In the genomic region with DNA sequence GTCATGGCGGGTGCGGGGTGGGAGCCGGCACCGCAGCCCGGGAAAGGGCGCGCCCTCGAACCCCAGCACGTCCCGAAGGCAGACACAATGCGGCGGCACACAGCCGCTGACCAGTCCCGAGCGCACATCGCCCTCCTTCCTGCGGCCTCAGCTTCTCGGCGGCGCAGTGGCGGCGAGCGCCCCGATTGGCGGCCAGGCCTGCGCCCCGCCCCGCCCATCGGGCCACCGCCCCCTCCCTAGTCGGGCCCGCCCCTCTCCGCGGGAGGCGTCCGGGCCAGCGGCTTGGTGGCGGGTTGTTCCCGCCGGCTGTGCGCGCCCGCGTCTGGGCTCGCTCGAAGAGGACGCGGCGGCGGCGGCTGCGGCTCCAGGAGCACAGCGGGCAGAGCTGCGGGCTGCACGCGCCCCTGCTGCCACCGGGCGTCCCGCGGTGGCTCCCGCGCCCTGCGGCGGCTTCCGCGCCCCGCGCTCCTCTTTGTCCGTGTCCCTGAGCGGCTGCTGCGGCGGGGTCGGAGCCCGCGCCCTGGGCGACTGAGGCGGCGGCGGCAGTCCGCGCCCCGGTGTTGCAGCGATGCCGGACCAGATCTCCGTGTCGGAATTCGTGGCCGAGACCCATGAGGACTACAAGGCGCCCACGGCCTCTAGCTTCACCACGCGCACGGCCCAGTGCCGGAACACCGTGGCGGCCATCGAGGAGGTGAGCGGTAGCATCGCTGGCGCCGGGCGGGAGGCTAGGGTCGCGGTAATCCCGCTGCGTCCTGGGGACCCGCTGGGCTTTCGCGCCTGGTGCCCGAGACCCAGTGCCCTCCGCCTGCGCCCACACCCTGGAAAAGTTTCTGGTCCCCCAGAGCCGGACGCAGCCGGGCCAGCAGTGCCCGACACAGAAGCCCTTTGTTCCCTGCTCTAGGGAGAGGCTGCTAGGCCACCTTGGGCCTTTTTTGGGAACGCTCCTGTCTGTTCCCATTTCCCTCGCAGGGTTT, we compare ENCODE assay signal across 8 mouse cellular contexts.
DNase-seq lines count a peak whose midpoint lies in the region; ATAC-seq and TF ChIP-seq lines count a peak whose summit lies in the region.

No protein-coding gene starts in this region.

- H3K9me3 ChIP-seq in heart, embryonic 13.5 days = no peaks in the 10 kb centered on the region
- H3K9me3 ChIP-seq in kidney, postnatal 0 days (replicated peaks; ENCODE audit: low read length) = no peaks in the 10 kb centered on the region
- no peaks in the 10 kb centered on the region for H3K9me3 ChIP-seq in liver, embryonic 13.5 days (replicated peaks)
- H3K9me3 ChIP-seq in stomach, embryonic 14.5 days (ENCODE audit: control insufficient read depth, low read depth, low read length) = no peaks in the 10 kb centered on the region

- WGBS in heart, embryonic 13.5 days = under 1% methylated on average over 96 of the region's 118 CpGs
- WGBS in kidney, postnatal 0 days = under 1% methylated on average over 104 of the region's 118 CpGs
- WGBS in liver, embryonic 13.5 days (ENCODE audit: insufficient replicate concordance) = under 1% methylated on average over 109 of the region's 118 CpGs
- WGBS in stomach, embryonic 14.5 days = under 1% methylated on average over 95 of the region's 118 CpGs

- H3K36me3 ChIP-seq in heart, embryonic 13.5 days = no peaks in the 10 kb centered on the region
- no peaks in the 10 kb centered on the region for H3K36me3 ChIP-seq in kidney, postnatal 0 days (ENCODE audit: insufficient read depth, low read length)
- H3K36me3 ChIP-seq in liver, embryonic 13.5 days = no peaks in the 10 kb centered on the region
- H3K36me3 ChIP-seq in stomach, embryonic 14.5 days (ENCODE audit: control insufficient read depth, insufficient read depth, low read length) = no peaks in the 10 kb centered on the region

- no peaks in the 10 kb centered on the region for H3K27me3 ChIP-seq in heart, embryonic 13.5 days (replicated peaks)
- no peaks in the 10 kb centered on the region for H3K27me3 ChIP-seq in kidney, postnatal 0 days (ENCODE audit: insufficient read depth, low read length)
- H3K27me3 ChIP-seq in liver, embryonic 13.5 days = peaks cover 25% of the 10 kb centered on the region
- H3K27me3 ChIP-seq in stomach, embryonic 14.5 days (ENCODE audit: control insufficient read depth, insufficient read depth, low read length) = no peaks in the 10 kb centered on the region

- H3K4me3 ChIP-seq in heart, embryonic 13.5 days = peak overlapping the region; percentile 80
- H3K4me3 ChIP-seq in kidney, postnatal 0 days (replicated peaks; ENCODE audit: low read depth, low read length) = peak overlapping the region; percentile 57
- peak overlapping the region; percentile 70 for H3K4me3 ChIP-seq in liver, embryonic 13.5 days (replicated peaks)
- peak overlapping the region; percentile 64 for H3K4me3 ChIP-seq in stomach, embryonic 14.5 days (ENCODE audit: low read depth, low read length)

- peak overlapping the region; percentile 91 for H3K9ac ChIP-seq in heart, embryonic 13.5 days
- peak overlapping the region; percentile 73 for H3K9ac ChIP-seq in kidney, postnatal 0 days (ENCODE audit: low read depth, low read length)
- peak overlapping the region; percentile 76 for H3K9ac ChIP-seq in liver, embryonic 13.5 days
- H3K9ac ChIP-seq in stomach, embryonic 14.5 days (replicated peaks; ENCODE audit: low read depth, low read length) = peak overlapping the region; percentile 72

- peak overlapping the region; percentile 64 for H3K27ac ChIP-seq in heart, embryonic 13.5 days (replicated peaks)
- peak overlapping the region; percentile 68 for H3K27ac ChIP-seq in kidney, postnatal 0 days
- no peak overlapping the region for H3K27ac ChIP-seq in liver, embryonic 13.5 days
- H3K27ac ChIP-seq in stomach, embryonic 14.5 days (ENCODE audit: low read length) = peak overlapping the region; percentile 33; the same call in 1 of the 2 replicates

- peak; percentile 34 for DNase-seq in c-Kit-negative CD71-positive TER-119-positive erythroid progenitor cells, embryonic 14.5 days (ENCODE audit: low read depth, low spot score)
- DNase-seq in kidney, postnatal 0 days (ENCODE audit: low spot score) = peak; percentile 92
- peak; percentile 70 for DNase-seq in liver, embryonic 13.5 days
- DNase-seq in natural killer cell, adult 2 months (ENCODE audit: low spot score in 2 of 2) = peak; percentile 57 to 68

- ATAC-seq in CD4-positive, CD25-positive, alpha-beta regulatory T cell, adult 4 months = peak; percentile 92
- ATAC-seq in erythroid progenitor cell, adult 5-6 weeks (replicated peaks; ENCODE audit: low FRiP score, poor library complexity, severe bottlenecking) = peak; percentile 99
- peak; percentile 98 for ATAC-seq in heart, embryonic 13.5 days (ENCODE audit: extremely low read depth, insufficient number of reproducible peaks, low FRiP score, low TSS enrichment)
- ATAC-seq in kidney, postnatal 0 days (replicated peaks; ENCODE audit: low FRiP score, low read depth) = peak; percentile 97
- peak; percentile 99 for ATAC-seq in liver, embryonic 13.5 days (ENCODE audit: low read depth)
- peak; percentile 100 for ATAC-seq in stomach, embryonic 14.5 days (ENCODE audit: insufficient number of reproducible peaks, insufficient read depth, low FRiP score, low read depth)

- H3K4me1 ChIP-seq in heart, embryonic 13.5 days = peaks cover 11% of the 10 kb centered on the region; the same call in 1 of the 2 replicates
- no peaks in the 10 kb centered on the region for H3K4me1 ChIP-seq in kidney, postnatal 0 days (replicated peaks; ENCODE audit: insufficient read depth, low read length)
- H3K4me1 ChIP-seq in liver, embryonic 13.5 days (replicated peaks) = peaks cover 12% of the 10 kb centered on the region
- H3K4me1 ChIP-seq in stomach, embryonic 14.5 days (ENCODE audit: control insufficient read depth, insufficient read depth, low read length) = no peaks in the 10 kb centered on the region

- peak overlapping the region; percentile 78 for H3K4me2 ChIP-seq in heart, embryonic 13.5 days
- H3K4me2 ChIP-seq in kidney, postnatal 0 days (ENCODE audit: low read length) = peak overlapping the region; percentile 77
- peak overlapping the region; percentile 88 for H3K4me2 ChIP-seq in liver, embryonic 13.5 days
- peak overlapping the region; percentile 68 for H3K4me2 ChIP-seq in stomach, embryonic 14.5 days (replicated peaks; ENCODE audit: low read depth, low read length)

- no peak; the same call in 1 of the 2 replicates for TF ChIP-seq CTCF in kidney, postnatal 0 days (IDR thresholded peaks at IDR 0.05; ENCODE audit: low read depth)

Comparison
In these comparisons a context has a peak if more than half of its experiments do, and no peak if none do; other contexts are left out.
1. DNase-seq: peak in every context shown above with its lines; median percentile 92 in kidney, postnatal 0 days; 70 in liver, embryonic 13.5 days; 62 in natural killer cell, adult 2 months; 34 in c-Kit-negative CD71-positive TER-119-positive erythroid progenitor cells, embryonic 14.5 days.